Mouse (Mus musculus) brain, adult 2 months (tissue): ENCODE data around the gene Steap3.
"Not testable (repeated sequence)": the region's sequence is repeated elsewhere in the genome, so short reads cannot be mapped to it uniquely, and the experiment has no call there.

ENCODE experiments used
- DNase-seq: peaks from one replicate; pipeline ENCODE4 v3.0.0; 2011; ENCODE audit warnings: low read depth, low spot score

Steap3 gene

GRCm38 (mm10) chr1:120272605-120273004 is at the start of gene Steap3:
TSS of gene Steap3 (minus strand) at chr1:120272705.
- no peak for DNase-seq

GRCm38 (mm10) chr1:120321270-120322021 is 48.9 kb upstream of the Steap3 start:
- DNase-seq, result no peak

- no peak for DNase-seq
Observed at GRCm38 (mm10) chr1:120305801-120306200, 33.3 kb upstream of the Steap3 start.

GRCm38 (mm10) chr1:120296936-120297335 is 24.4 kb upstream of the Steap3 start:
- DNase-seq, result no peak

GRCm38 (mm10) chr1:120293803-120294202 is 21.3 kb upstream of the Steap3 start:
- DNase-seq, result no peak

- DNase-seq, result no peak
Observed at GRCm38 (mm10) chr1:120291709-120292108, 19.2 kb upstream of the Steap3 start.

GRCm38 (mm10) chr1:120289843-120290242 is 17.3 kb upstream of the Steap3 start:
- DNase-seq, result no peak

GRCm38 (mm10) chr1:120287679-120288078 is 15.2 kb upstream of the Steap3 start:
- no peak for DNase-seq

- DNase-seq, result not testable (repeated sequence)
Observed at GRCm38 (mm10) chr1:120276058-120276457, 3.6 kb upstream of the Steap3 start.

- DNase-seq, result no peak
Observed at GRCm38 (mm10) chr1:120275224-120275623, 2.7 kb upstream of the Steap3 start.

- no peak for DNase-seq
Observed at GRCm38 (mm10) chr1:120270882-120271281, 1.6 kb downstream of the Steap3 start.

- DNase-seq, result no peak
Observed at GRCm38 (mm10) chr1:120270115-120270514, 2.4 kb downstream of the Steap3 start.

- no peak for DNase-seq
Observed at GRCm38 (mm10) chr1:120267631-120268030, 4.9 kb downstream of the Steap3 start.

- no peak for DNase-seq
Observed at GRCm38 (mm10) chr1:120266460-120266859, 6.0 kb downstream of the Steap3 start.

- peak; percentile 59 for DNase-seq
Observed at GRCm38 (mm10) chr1:120264861-120265686, 7.4 kb downstream of the Steap3 start.

- DNase-seq, result no peak
Observed at GRCm38 (mm10) chr1:120263226-120263625, 9.3 kb downstream of the Steap3 start.

GRCm38 (mm10) chr1:120261166-120261565 is 11.3 kb downstream of the Steap3 start:
- no peak for DNase-seq

- DNase-seq, result no peak
Observed at GRCm38 (mm10) chr1:120259249-120259648, 13.3 kb downstream of the Steap3 start.

GRCm38 (mm10) chr1:120258744-120259143 is 13.8 kb downstream of the Steap3 start:
- DNase-seq, result no peak

GRCm38 (mm10) chr1:120258245-120258644 is 14.3 kb downstream of the Steap3 start:
- DNase-seq, result no peak

GRCm38 (mm10) chr1:120253751-120254150 is 18.8 kb downstream of the Steap3 start:
- DNase-seq, result no peak

- no peak for DNase-seq
Observed at GRCm38 (mm10) chr1:120252519-120253160, 19.9 kb downstream of the Steap3 start.
